Mouse (Mus musculus) midbrain, embryonic 11.5 days (tissue): ENCODE measurements around the gene Syngr2. TPM values are rescaled to one million over a fixed set of nuclear protein-coding genes. Genes with fewer than 3 reads are reported as not detected.

Source experiments
- ATAC-seq: fragments of 200-750 bp; cut with Nextera tagmentation; 2 replicates; pipeline ENCODE4 v1.8.0; 2017; ENCODE audit warnings: moderate TSS enrichment, moderate library complexity; ENCODE audit not compliant: low FRiP score
- DNase-seq: peaks from one replicate; pipeline ENCODE4 v3.0.0; 2015; ENCODE audit warnings: low spot score; ENCODE audit errors: missing footprints
- H3K27ac ChIP-seq: fragments of 300-500 bp; sonication (generic); 2 replicates; pipeline ENCODE4 v1.5.1; 2014; ENCODE audit warnings: low read depth, low read length
- H3K27me3 ChIP-seq: fragments of 300-500 bp; sonication (generic); 2 replicates; pipeline ENCODE4 v1.6.1; 2014; ENCODE audit warnings: mild to moderate bottlenecking, low read length, moderate library complexity, mixed read lengths; ENCODE audit not compliant: control insufficient read depth, insufficient read depth
- H3K36me3 ChIP-seq: fragments of 300-500 bp; sonication (generic); 2 replicates; pipeline ENCODE4 v1.6.1; 2014; ENCODE audit warnings: mild to moderate bottlenecking, low read length, moderate library complexity, mixed read lengths; ENCODE audit not compliant: control insufficient read depth, insufficient read depth
- H3K4me1 ChIP-seq: fragments of 300-500 bp; sonication (generic); 2 replicates; pipeline ENCODE4 v1.6.1; 2014; ENCODE audit warnings: low read length; ENCODE audit not compliant: control insufficient read depth, insufficient read depth
- H3K4me2 ChIP-seq: fragments of 300-500 bp; sonication (generic); 2 replicates; pipeline ENCODE4 v1.6.1; 2014; ENCODE audit warnings: mild to moderate bottlenecking, moderate library complexity
- H3K4me3 ChIP-seq: fragments of 300-500 bp; sonication (generic); 2 replicates; pipeline ENCODE4 v1.5.1; 2014; ENCODE audit warnings: low read depth, low read length
- H3K9ac ChIP-seq: fragments of 300-500 bp; sonication (generic); 2 replicates; pipeline ENCODE4 v1.6.1; 2014; ENCODE audit warnings: low read length
- H3K9me3 ChIP-seq: fragments of 300-500 bp; sonication (generic); 2 replicates; pipeline ENCODE4 v1.6.1; 2016; ENCODE audit warnings: low read length; ENCODE audit not compliant: control insufficient read depth
- WGBS: fragments of 180-500 bp; shearing (Covaris S2); extraction: QIAGEN DNeasy Blood & Tissue Kit; methylation state at CpG from one replicate; pipeline ENCODE4 v1.1.7; 2014; 5-methylcytosine and 5-hydroxymethylcytosine counted together
- polyA plus RNA-seq: library from polyadenylated mRNA; unstranded; fragments of >200 nt; fragmentation: Nextera tagmentation; extraction: Ambion mirVana; gene quantifications from 2 replicates; pipeline ENCODE4 v1.2.1, GENCODE M21; 2014

The Syngr2 gene
- 29.9 and 36.4 TPM in 2 replicates for polyA plus RNA-seq

DNA sequence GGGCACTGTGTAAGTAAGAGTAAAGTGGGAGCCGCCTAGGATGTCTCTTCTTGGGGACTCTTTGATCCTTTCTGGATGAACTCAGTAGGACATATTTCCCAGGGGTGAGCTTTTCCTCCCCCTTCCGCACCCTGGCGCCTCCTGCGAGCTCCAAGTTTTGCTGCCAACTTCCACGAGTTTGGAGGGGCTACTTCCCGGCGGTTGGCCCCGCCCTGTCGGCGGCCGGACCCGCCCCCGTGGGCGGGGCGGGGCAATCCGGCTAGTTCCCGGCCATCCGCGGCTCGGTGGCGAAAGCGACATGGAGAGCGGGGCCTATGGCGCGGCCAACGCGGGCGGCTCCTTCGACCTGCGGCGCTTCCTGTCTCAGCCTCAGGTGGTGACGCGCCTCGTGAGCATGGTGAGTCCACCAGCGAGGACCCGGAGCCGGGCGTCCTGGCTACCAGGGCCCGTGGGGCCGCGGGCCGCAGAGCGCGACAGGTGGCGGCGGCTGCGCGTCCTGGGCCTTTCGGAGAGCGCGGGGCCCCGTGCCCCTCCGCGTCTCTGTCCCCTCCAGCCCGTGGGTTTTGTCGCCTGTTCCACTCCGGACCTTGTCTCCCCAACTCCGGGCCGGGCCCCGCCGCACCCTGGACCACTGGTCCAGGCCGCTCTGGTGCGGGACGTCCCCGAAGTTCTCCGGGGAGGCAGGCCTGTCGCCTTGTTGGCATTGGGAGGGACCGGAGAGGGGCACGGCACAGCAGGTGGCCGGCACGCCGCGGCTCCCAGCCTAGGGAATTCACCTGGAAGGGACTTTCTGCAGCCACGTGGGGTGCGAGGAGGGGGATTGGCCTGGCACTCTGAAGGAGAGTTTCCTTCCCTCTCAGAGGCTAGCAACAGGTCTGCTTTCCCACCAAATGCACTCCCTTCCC, at the start of gene Syngr2, which contains the start of gene Gm20708:
Gene Syngr2 (plus strand): TSS at position 262 of the 905 bp plus-strand sequence.
Gene Gm20708 (plus strand): TSS at position 262 of the 905 bp plus-strand sequence.
- Histone ChIP-seq H3K4me2 (peak within 1 kb of the TSS; percentile 100), H3K36me3 (peaks cover 4% of the 10 kb centered on the region; the same call in 1 of the 2 replicates), H3K4me3 (peak within 1 kb of the TSS; percentile 82), H3K9me3 (no peaks in the 10 kb centered on the region), H3K27ac (no peak within 1 kb of the TSS), H3K9ac (peak within 1 kb of the TSS; percentile 75), H3K4me1 (peaks cover 15% of the 10 kb centered on the region), H3K27me3 (no peaks in the 10 kb centered on the region)
- ATAC-seq = peak; percentile 80
- DNase-seq = peak; percentile 99
- WGBS = under 1% methylated on average over 72 of the region's 75 CpGs

DNA sequence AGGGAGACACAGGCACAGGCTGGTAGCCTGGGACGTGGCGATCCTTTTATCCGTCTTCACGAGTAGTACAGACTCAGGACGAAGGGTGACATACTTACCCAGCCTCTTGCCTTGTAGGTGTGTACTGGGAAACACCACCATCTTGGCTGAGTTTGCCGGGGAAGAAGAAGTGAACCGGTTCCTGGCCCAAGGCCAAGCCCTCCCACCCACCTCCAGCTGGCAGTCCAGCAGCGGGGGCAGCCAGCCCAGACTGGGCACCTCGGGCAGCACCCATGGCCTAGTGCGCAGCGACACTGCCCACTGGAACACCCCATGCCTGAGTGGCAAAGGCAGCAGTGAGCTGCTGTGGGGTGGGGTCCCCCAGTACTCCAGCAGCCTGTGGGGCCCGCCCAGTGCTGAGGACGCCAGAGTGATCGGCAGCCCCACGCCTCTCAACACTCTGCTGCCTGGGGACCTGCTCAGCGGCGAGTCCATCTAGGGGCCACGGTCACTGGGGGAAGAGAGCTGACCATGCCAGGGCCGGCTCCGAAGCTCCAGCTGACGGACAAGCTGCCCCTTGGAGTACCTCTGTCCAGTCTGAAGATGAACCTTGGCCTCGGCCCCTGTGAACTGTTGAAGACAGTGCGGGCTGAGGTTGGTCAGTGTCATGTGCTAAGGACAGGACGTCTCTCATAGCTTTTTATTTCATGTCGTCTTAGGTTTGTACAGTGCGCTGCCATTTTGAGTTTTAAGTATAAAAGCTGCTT, 48.9 kb upstream of the Syngr2 start:
- Histone ChIP-seq H3K4me3 (no peak overlapping the region), H3K4me1 (no peaks in the 10 kb centered on the region), H3K27ac (no peak overlapping the region), H3K9ac (no peak overlapping the region), H3K36me3 (peaks cover 36% of the 10 kb centered on the region), H3K27me3 (no peaks in the 10 kb centered on the region), H3K4me2 (no peak overlapping the region), H3K9me3 (no peaks in the 10 kb centered on the region)
- no peak for DNase-seq
- WGBS = 93% methylated on average over 26 of the region's 26 CpGs
- ATAC-seq = no peak

DNA sequence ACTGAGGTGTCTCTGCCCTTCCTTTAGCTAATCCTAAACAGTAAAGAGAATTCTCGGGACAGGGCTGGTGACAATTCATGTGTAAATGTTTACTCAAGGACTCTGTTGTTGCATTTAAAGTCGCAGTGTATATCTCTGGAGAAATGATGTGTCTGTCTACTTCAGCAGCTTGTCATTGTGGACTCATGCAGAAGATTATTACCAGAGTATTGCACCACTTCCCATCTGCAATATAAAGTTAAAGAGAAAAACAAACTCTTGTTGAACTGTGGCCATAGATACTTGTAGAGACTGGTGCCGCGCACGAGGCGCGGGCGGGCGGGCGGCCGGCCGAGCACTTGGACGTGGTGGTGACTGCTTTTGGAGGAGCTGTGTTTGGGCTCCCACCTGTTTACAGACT, 47.7 kb upstream of the Syngr2 start:
- ATAC-seq = no peak
- H3K4me1 ChIP-seq = no peaks in the 10 kb centered on the region

DNA sequence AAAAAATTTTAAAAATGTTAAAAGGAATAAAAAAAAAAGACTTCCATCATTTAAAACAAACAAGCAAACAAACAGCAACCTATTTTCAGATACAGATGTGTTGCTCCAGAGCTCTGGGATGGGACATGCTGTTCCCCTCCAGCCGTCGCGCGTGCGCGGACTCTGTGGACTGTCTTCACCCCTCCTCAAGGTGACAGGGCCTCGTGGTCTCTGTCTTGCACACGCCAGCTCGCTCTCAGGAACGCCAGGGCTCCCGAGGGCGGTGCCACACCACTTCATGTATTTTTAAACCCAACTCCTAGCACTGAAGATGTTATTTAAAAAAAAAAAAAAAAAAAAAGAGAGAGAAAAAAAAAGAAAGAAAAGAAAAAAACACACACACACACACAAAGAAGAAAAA, 47.2 kb upstream of the Syngr2 start:
- no peaks in the 10 kb centered on the region for H3K4me1 ChIP-seq
- no peaks in the 10 kb centered on the region for H3K27me3 ChIP-seq
- DNase-seq (no peak), ATAC-seq (no peak)
- no peak overlapping the region for H3K4me3 ChIP-seq
- no peaks in the 10 kb centered on the region for H3K9me3 ChIP-seq
- no peak overlapping the region for H3K9ac ChIP-seq
- H3K27ac ChIP-seq = no peak overlapping the region
- no peak overlapping the region for H3K4me2 ChIP-seq
- WGBS = 91% methylated on average over 12 of the region's 12 CpGs
- H3K36me3 ChIP-seq = peaks cover 27% of the 10 kb centered on the region

More for the DNA sequence above, 47.7 kb upstream of the Syngr2 start:
- WGBS = 91% methylated on average over 13 of the region's 13 CpGs
- no peak overlapping the region for H3K9ac ChIP-seq
- H3K36me3 ChIP-seq = peaks cover 27% of the 10 kb centered on the region
- H3K4me2 ChIP-seq = no peak overlapping the region
- H3K9me3 ChIP-seq = no peaks in the 10 kb centered on the region
- no peak overlapping the region for H3K27ac ChIP-seq
- no peak for DNase-seq
- no peak overlapping the region for H3K4me3 ChIP-seq
- H3K27me3 ChIP-seq = no peaks in the 10 kb centered on the region

DNA sequence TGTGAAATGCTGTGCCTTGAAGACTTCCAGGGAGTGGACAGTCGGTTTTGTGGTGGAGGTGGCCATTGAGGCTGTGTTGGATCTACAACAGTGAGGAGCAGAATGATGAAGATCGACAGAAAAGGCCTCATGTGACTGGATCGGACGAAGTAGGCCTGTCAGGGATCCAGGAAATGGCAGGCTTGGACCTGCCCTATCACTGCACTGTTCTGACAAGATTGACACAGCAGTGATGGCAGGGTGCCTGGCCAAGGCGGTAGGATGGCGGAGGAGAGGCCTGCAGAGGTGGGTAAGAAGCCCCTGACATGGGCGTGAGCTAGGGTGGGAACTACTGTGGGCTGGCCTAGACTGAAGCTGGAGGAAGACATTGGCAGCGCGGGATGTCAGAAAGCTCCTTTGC, 45.1 kb upstream of the Syngr2 start:
- WGBS = 92% methylated on average over 9 of the region's 9 CpGs

DNA sequence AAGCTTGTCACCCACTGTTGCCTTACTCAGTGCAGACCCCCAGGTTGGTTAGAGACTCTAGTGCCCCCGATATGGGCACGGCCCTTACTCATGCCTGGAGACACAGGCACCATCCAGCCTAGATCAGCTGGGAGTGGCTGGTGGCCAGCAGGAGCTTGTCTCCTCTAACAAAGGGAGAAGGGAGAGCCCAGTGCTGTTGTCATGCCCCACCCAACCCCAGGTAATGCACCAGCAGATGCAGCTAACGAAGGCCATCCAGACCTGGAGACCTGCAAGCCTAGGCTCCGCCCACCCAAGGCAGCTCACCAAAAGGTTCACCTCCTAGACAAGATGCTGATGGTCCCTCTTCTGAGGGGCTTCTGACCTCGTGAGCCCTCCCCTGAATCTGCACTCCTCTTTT, 44.1 kb upstream of the Syngr2 start:
- H3K27ac ChIP-seq = no peak overlapping the region
- H3K4me2 ChIP-seq = no peak overlapping the region
- no peak overlapping the region for H3K9ac ChIP-seq
- no peak for ATAC-seq
- no peak for DNase-seq
- H3K27me3 ChIP-seq = no peaks in the 10 kb centered on the region
- H3K9me3 ChIP-seq = no peaks in the 10 kb centered on the region
- WGBS = 92% methylated on average over 5 of the region's 5 CpGs
- no peak overlapping the region for H3K4me3 ChIP-seq
- H3K36me3 ChIP-seq = peaks cover 10% of the 10 kb centered on the region
- no peaks in the 10 kb centered on the region for H3K4me1 ChIP-seq

More for the DNA sequence above, 45.1 kb upstream of the Syngr2 start:
- no peak overlapping the region for H3K4me3 ChIP-seq
- H3K9ac ChIP-seq = no peak overlapping the region
- H3K9me3 ChIP-seq = no peaks in the 10 kb centered on the region
- H3K27ac ChIP-seq = no peak overlapping the region
- H3K36me3 ChIP-seq = peaks cover 18% of the 10 kb centered on the region
- ATAC-seq (no peak), DNase-seq (no peak)
- H3K27me3 ChIP-seq = no peaks in the 10 kb centered on the region
- H3K4me2 ChIP-seq = no peak overlapping the region
- H3K4me1 ChIP-seq = no peaks in the 10 kb centered on the region

DNA sequence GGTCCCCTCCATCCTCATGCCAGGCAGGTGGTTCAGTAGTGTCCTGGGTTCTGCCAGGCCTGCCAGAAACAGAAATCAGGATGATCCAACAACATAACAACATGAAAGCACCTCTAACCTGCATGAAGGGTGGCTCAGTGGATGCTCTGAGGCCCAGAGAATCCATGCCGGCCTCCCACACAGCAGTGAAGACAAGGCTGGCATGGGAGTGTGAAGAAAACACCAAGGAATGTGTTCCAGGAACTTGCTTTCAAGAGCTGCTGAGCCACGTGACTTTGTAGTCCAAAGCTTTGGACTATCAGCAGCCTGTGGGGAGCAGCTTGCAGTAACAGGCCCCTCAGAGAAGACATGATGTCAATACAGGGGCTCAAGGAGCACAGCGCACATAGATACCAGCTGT, 43.2 kb upstream of the Syngr2 start:
- 94% methylated on average over 3 of the region's 3 CpGs for WGBS
- no peaks in the 10 kb centered on the region for H3K27me3 ChIP-seq
- H3K36me3 ChIP-seq = peaks cover 4% of the 10 kb centered on the region; the same call in 1 of the 2 replicates

DNA sequence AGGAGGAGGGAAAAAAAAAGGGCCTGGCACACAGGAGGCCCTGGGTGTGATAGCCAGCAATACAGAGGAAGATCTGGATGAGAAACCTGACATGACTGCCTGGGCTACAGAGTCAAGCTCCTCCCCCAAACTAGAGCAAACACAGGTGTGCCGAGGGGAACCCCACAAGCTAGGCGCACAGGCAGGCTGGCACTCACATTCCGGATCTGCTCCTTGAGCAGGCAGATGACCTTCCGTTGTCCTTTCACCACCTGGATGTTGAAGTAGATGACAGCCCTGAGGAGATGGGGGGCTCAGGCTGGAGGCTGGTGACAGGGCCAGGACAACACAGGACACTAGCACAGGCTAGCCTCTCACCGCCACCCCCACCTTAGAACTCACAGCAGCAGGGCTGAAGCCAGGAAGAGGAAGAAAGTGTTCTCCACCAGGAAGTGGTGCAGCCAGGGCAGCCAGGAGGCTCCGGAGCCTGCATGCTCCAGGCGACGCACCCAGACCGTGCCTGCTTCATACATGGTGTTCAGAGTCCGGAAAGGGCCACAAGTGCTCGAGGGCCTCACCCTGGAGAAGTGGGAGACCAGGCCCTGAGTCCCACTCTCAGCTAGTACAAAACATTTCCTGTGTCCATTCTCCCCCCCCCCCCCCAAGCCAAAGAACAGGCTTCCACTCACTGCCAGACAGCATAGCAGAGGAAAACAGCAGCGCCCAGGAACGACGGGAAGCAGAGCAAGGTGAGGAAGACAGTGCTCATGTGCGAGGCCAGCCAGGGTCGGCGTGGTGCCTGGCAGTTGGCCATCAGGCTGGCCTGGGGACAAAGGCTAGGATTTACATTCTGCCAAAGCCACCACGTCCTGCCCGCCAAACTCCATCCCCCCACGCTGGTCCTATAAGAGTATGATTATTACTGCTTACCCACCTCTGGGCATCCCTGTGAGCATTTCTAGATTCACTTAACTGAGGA, 40.5 kb upstream of the Syngr2 start:
- Histone ChIP-seq H3K9ac (no peak overlapping the region), H3K4me1 (no peaks in the 10 kb centered on the region), H3K4me2 (no peak overlapping the region), H3K9me3 (no peaks in the 10 kb centered on the region), H3K36me3 (peaks cover 5% of the 10 kb centered on the region; the same call in 1 of the 2 replicates), H3K4me3 (no peak overlapping the region), H3K27me3 (no peaks in the 10 kb centered on the region), H3K27ac (no peak overlapping the region)
- DNase-seq = no peak
- WGBS = 87% methylated on average over 20 of the region's 20 CpGs
- no peak for ATAC-seq

More for the DNA sequence above, 43.2 kb upstream of the Syngr2 start:
- no peak for DNase-seq
- H3K9ac ChIP-seq = no peak overlapping the region
- no peak for ATAC-seq
- no peak overlapping the region for H3K4me3 ChIP-seq
- H3K4me1 ChIP-seq = no peaks in the 10 kb centered on the region
- H3K27ac ChIP-seq = no peak overlapping the region
- H3K4me2 ChIP-seq = no peak overlapping the region
- H3K9me3 ChIP-seq = no peaks in the 10 kb centered on the region
